Mouse (Mus musculus) hindbrain, postnatal 0 days (tissue): ENCODE data around the gene Hspa4l. TPM values are rescaled to one million over a fixed set of nuclear protein-coding genes. Genes with fewer than 3 reads are reported as not detected.
"Not testable (repeated sequence)": the region's sequence is repeated elsewhere in the genome, so short reads cannot be mapped to it uniquely, and the experiment has no call there.

Experiments
- ATAC-seq: fragments of 200-750 bp; cut with Nextera tagmentation; 2 replicates; pipeline ENCODE4 v1.8.0; 2017; ENCODE audit warnings: mild to moderate bottlenecking, moderate TSS enrichment, moderate library complexity
- DNase-seq: peaks from one replicate; pipeline ENCODE4 v3.0.0-alpha.2; 2015; ENCODE audit warnings: low spot score
- H3K27ac ChIP-seq: fragments of 300-500 bp; sonication (generic); 2 replicates; pipeline ENCODE4 v1.5.1; 2014; ENCODE audit warnings: mild to moderate bottlenecking
- H3K27me3 ChIP-seq: fragments of 300-500 bp; sonication (generic); 2 replicates; pipeline ENCODE4 v1.6.1; 2014; ENCODE audit warnings: low read length, mixed read lengths; ENCODE audit not compliant: insufficient read depth
- H3K36me3 ChIP-seq: fragments of 300-500 bp; sonication (generic); 2 replicates; pipeline ENCODE4 v1.6.1; 2014; ENCODE audit warnings: low read length, mixed read lengths; ENCODE audit not compliant: insufficient read depth
- H3K4me1 ChIP-seq: fragments of 300-500 bp; sonication (generic); 2 replicates; pipeline ENCODE4 v1.6.1; 2014; ENCODE audit warnings: antibody characterized with exemption, low read length, mixed read lengths; ENCODE audit not compliant: insufficient read depth
- H3K4me2 ChIP-seq: fragments of 300-500 bp; sonication (generic); 2 replicates; pipeline ENCODE4 v1.6.1; 2014; ENCODE audit warnings: low read depth, mild to moderate bottlenecking, low read length, moderate library complexity, mixed read lengths
- H3K4me3 ChIP-seq: fragments of 300-500 bp; sonication (generic); 2 replicates; pipeline ENCODE4 v1.5.1; 2014; ENCODE audit warnings: low read length
- H3K9ac ChIP-seq: fragments of 300-500 bp; sonication (generic); replicated peaks from 2 replicates; pipeline ENCODE4 v1.6.1; 2014; ENCODE audit warnings: mild to moderate bottlenecking, low read length, moderate library complexity, mixed read lengths
- H3K9me3 ChIP-seq: fragments of 300-500 bp; sonication (generic); 2 replicates; pipeline ENCODE4 v1.6.1; 2016; ENCODE audit warnings: low read length, mixed read lengths
- CTCF ChIP-seq: IDR thresholded peaks from 2 replicates; pipeline ENCODE4 v1.5.1; 2016; ENCODE audit warnings: antibody characterized with exemption, control low read depth, low read depth
- WGBS: fragments of 180-500 bp; shearing (Covaris S2); extraction: QIAGEN DNeasy Blood & Tissue Kit; methylation state at CpG from one replicate; pipeline ENCODE4 v1.1.7; 2014; 5-methylcytosine and 5-hydroxymethylcytosine counted together
- polyA plus RNA-seq: library from polyadenylated mRNA; unstranded; fragments of >200 nt; fragmentation: Nextera tagmentation; extraction: Ambion mirVana; gene quantifications from 2 replicates; pipeline ENCODE4 v1.2.1, GENCODE M21; 2015
- total RNA-seq: library from RNA; depleted of rRNA; stranded (reverse); fragments of >200 nt; gene quantifications from 2 replicates; pipeline ENCODE4 v1.2.3, GENCODE M21; 2014; rRNA removed

The Hspa4l gene
- total and polyA plus RNA-seq, 2 experiments from 2014 or later = 28.5 to 56.6 TPM

DNA sequence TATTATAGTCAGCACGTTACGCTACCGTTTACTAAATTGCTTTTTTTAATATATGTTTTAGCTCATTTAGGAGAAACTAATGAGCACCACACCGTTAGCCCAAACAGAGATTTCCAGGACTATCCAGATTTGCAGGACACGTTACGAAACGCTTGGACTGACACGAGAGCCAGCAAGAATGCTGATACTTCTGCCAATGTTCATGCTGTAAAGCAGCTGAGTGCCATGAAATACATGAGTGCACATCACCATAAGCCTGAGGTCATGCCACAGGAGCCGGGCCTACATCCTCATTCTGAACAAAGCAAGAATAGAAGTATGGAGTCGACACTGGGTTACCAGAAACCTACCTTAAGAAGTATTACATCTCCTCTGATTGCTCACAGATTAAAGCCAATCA is 64.4 kb downstream of the Hspa4l start:
- no peak for TF ChIP-seq CTCF
- WGBS = 91% methylated on average over 10 of the region's 10 CpGs
- H3K9me3 ChIP-seq = no peaks in the 10 kb centered on the region
- no peak for ATAC-seq
- H3K36me3 ChIP-seq = peaks cover 30% of the 10 kb centered on the region; the same call in 1 of the 2 replicates
- no peak overlapping the region for H3K27ac ChIP-seq
- no peak overlapping the region for H3K4me3 ChIP-seq
- no peaks in the 10 kb centered on the region for H3K27me3 ChIP-seq
- no peak overlapping the region for H3K9ac ChIP-seq
- no peaks in the 10 kb centered on the region for H3K4me1 ChIP-seq
- H3K4me2 ChIP-seq = no peak overlapping the region
- no peak for DNase-seq

DNA sequence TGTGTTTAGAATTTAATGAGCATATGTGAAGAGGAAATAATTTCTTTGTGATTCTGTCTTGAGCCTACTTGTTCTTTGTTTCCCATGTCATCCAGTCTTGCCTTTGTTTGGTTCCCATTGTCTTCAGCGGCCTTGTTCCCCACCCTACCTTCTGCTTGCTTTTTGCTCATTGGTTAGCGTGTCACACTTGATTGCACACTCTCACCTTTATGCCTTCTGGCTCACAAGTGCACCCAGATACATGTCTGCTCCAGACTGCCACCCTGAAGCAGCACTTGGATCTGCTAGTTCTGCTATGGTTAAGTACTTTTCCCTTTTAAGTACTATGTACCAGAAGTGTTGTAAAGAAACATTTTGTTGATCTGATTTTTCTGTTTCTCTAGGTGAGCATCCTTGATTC is 65.6 kb downstream of the Hspa4l start:
- no peak overlapping the region for H3K4me2 ChIP-seq
- no peak for DNase-seq
- TF ChIP-seq CTCF = no peak
- WGBS = 50% methylated on average over 2 of the region's 2 CpGs
- no peak overlapping the region for H3K9ac ChIP-seq
- no peak for ATAC-seq
- H3K27me3 ChIP-seq = no peaks in the 10 kb centered on the region
- H3K27ac ChIP-seq = no peak overlapping the region
- no peaks in the 10 kb centered on the region for H3K9me3 ChIP-seq
- no peaks in the 10 kb centered on the region for H3K4me1 ChIP-seq
- peaks cover 30% of the 10 kb centered on the region; the same call in 1 of the 2 replicates for H3K36me3 ChIP-seq
- H3K4me3 ChIP-seq = no peak overlapping the region

DNA sequence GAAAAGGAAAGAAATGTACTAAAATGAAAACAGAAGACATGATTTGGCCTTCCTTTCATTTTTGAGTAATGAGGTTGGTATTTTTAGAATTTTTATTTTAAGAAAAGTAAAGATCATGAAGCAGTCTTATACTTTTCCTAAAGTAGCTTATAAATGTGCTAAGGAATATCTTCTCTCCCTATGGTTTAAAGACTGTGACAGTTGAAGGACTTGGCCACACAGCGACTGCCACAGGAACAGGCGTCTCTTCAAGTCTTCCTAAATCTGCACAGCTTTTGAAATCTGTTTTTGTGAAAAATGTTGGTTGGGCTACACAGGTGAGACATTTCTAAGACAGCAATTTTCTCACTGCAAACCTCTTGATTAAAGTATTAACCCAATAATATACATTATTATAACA is 69.0 kb downstream of the Hspa4l start:
- TF ChIP-seq CTCF = no peak
- WGBS = 97% methylated on average over 2 of the region's 2 CpGs
- no peak for ATAC-seq

DNA sequence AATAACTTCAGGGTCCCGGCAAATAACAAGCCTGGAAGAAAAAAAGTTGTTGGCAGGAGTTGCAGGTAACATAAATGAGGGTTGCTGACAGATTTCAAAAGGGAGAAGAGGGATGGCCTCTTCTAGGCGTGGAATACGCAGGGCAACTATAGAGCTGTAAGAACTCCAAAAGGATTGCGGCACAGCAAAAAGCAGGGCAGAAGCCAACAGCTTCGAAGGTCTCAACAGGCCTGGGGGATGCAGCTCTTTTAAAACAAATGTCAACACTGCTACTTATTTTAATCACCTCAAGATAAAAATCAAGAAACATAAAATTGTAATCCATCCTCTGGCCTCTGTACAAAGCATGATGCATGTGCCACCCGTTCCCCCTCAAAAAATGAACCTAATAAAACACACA is 101.2 kb downstream of the Hspa4l start:
- H3K27ac ChIP-seq = peak overlapping the region; percentile 82; the same call in 1 of the 2 replicates
- not testable (repeated sequence) for DNase-seq

More for the DNA sequence above, 69.0 kb downstream of the Hspa4l start:
- H3K9me3 ChIP-seq = no peaks in the 10 kb centered on the region
- peaks cover 26% of the 10 kb centered on the region for H3K36me3 ChIP-seq
- H3K4me2 ChIP-seq = no peak overlapping the region
- no peaks in the 10 kb centered on the region for H3K27me3 ChIP-seq
- H3K4me1 ChIP-seq = no peaks in the 10 kb centered on the region
- no peak for DNase-seq
- no peak overlapping the region for H3K27ac ChIP-seq
- H3K4me3 ChIP-seq = no peak overlapping the region
- no peak overlapping the region for H3K9ac ChIP-seq

More for the DNA sequence above, 101.2 kb downstream of the Hspa4l start:
- not testable (repeated sequence) for ATAC-seq, H3K27me3 ChIP-seq, H3K36me3 ChIP-seq, H3K9me3 ChIP-seq, H3K4me1 ChIP-seq, H3K9ac ChIP-seq
- WGBS = 64% methylated on average over 5 of the region's 6 CpGs
- Histone ChIP-seq H3K4me3 (peak overlapping the region; percentile 51), H3K4me2 (peak overlapping the region; percentile 58)

Other genes with a start within 250 kb of the Hspa4l start
- 6.3 and 6.6 TPM in 2 replicates for gene Intu, start 213.2 kb upstream of the Hspa4l start, total RNA-seq
- gene Intu, start 213.2 kb upstream of the Hspa4l start, polyA plus RNA-seq = 2.5 and 3.0 TPM in 2 replicates
- gene Slc25a31, start 35.6 kb upstream of the Hspa4l start, total RNA-seq = 0.05 TPM in 1 of 2 replicates, not detected in the other
- gene Slc25a31, start 35.6 kb upstream of the Hspa4l start, polyA plus RNA-seq = 0.28 and 0.43 TPM in 2 replicates
- gene Plk4, start 55.5 kb downstream of the Hspa4l start, total RNA-seq = 9.3 and 14.0 TPM in 2 replicates
- gene Plk4, start 55.5 kb downstream of the Hspa4l start, polyA plus RNA-seq = 13.8 and 14.1 TPM in 2 replicates
- 6.6 and 11.3 TPM in 2 replicates for gene Mfsd8, start 102.4 kb downstream of the Hspa4l start, total RNA-seq
- 7.3 and 7.8 TPM in 2 replicates for gene Mfsd8, start 102.4 kb downstream of the Hspa4l start, polyA plus RNA-seq
- gene Abhd18, start 102.5 kb downstream of the Hspa4l start, total RNA-seq = 5.0 and 7.2 TPM in 2 replicates
- gene Abhd18, start 102.5 kb downstream of the Hspa4l start, polyA plus RNA-seq = 8.6 and 13.1 TPM in 2 replicates
- gene 1700034I23Rik, start 158.0 kb downstream of the Hspa4l start, total RNA-seq = 0.42 TPM in 1 of 2 replicates, not detected in the other
- gene 1700034I23Rik, start 158.0 kb downstream of the Hspa4l start, polyA plus RNA-seq = 0.14 and 0.19 TPM in 2 replicates
- gene Larp1b, start 205.3 kb downstream of the Hspa4l start, total RNA-seq = 9.1 and 13.4 TPM in 2 replicates
- gene Larp1b, start 205.3 kb downstream of the Hspa4l start, polyA plus RNA-seq = 4.3 and 5.5 TPM in 2 replicates